Mouse (Mus musculus): ENCODE data around the gene Rnf103. TPM values are rescaled to one million over a fixed set of nuclear protein-coding genes. Genes with fewer than 3 reads are reported as not detected.

Rnf103 gene
- polyA plus RNA-seq, 1 experiment from 2014 or later = 29.7 TPM

GRCm38 (mm10) chr6:71537286-71537685 is 43.6 kb downstream of the Rnf103 start:
- Histone ChIP-seq H3K27ac (ENCODE audit: low read depth) (no peak overlapping the region), H3K9me3 (ENCODE audit: control insufficient read depth, low read length) (no peaks in the 10 kb centered on the region), H3K4me1 (replicated peaks; ENCODE audit: control insufficient read depth, insufficient read depth, low read length) (no peaks in the 10 kb centered on the region), H3K27me3 (replicated peaks; ENCODE audit: control insufficient read depth, insufficient read depth, low read length) (no peaks in the 10 kb centered on the region), H3K36me3 (ENCODE audit: control insufficient read depth, insufficient read depth, low read length) (no peaks in the 10 kb centered on the region), H3K4me3 (ENCODE audit: low read depth, low read length) (no peak overlapping the region), H3K9ac (ENCODE audit: low read length) (no peak overlapping the region), H3K4me2 (ENCODE audit: low read length) (no peak overlapping the region)
- DNase-seq (ENCODE audit: low spot score) (no peak), ATAC-seq (replicated peaks; ENCODE audit: low FRiP score, low TSS enrichment, low read depth) (no peak)

GRCm38 (mm10) chr6:71543686-71544499 is 50.2 kb downstream of the Rnf103 start, which contains the start of gene Chmp3:
Chmp3 (plus strand) TSS chr6:71543797.
- peak within 1 kb of the TSS; percentile 97 for H3K9ac ChIP-seq (ENCODE audit: low read length)
- peak; percentile 98 for ATAC-seq (replicated peaks; ENCODE audit: low FRiP score, low TSS enrichment, low read depth)

GRCm38 (mm10) chr6:71555507-71555951 is 61.8 kb downstream of the Rnf103 start:
- Histone ChIP-seq H3K9me3 (ENCODE audit: control insufficient read depth, low read length) (no peaks in the 10 kb centered on the region), H3K27ac (ENCODE audit: low read depth) (no peak overlapping the region), H3K4me1 (replicated peaks; ENCODE audit: control insufficient read depth, insufficient read depth, low read length) (no peaks in the 10 kb centered on the region), H3K4me3 (ENCODE audit: low read depth, low read length) (no peak overlapping the region), H3K9ac (ENCODE audit: low read length) (no peak overlapping the region), H3K36me3 (ENCODE audit: control insufficient read depth, insufficient read depth, low read length) (peaks cover 6% of the 10 kb centered on the region; the same call in 1 of the 2 replicates), H3K27me3 (replicated peaks; ENCODE audit: control insufficient read depth, insufficient read depth, low read length) (no peaks in the 10 kb centered on the region), H3K4me2 (ENCODE audit: low read length) (no peak overlapping the region)
- ATAC-seq (replicated peaks; ENCODE audit: low FRiP score, low TSS enrichment, low read depth) (no peak), DNase-seq (ENCODE audit: low spot score) (no peak)
- 87% methylated on average over 2 of the region's 2 CpGs for WGBS

More at GRCm38 (mm10) chr6:71543686-71544499, 50.2 kb downstream of the Rnf103 start, which contains the start of gene Chmp3:
- H3K4me2 ChIP-seq (ENCODE audit: low read length) = peak within 1 kb of the TSS; percentile 83
- H3K4me3 ChIP-seq (ENCODE audit: low read depth, low read length) = peak within 1 kb of the TSS; percentile 52
- peak within 1 kb of the TSS; percentile 100 for H3K27ac ChIP-seq (ENCODE audit: low read depth)
- peaks cover 3% of the 10 kb centered on the region; the same call in 1 of the 2 replicates for H3K36me3 ChIP-seq (ENCODE audit: control insufficient read depth, insufficient read depth, low read length)
- 0 out of 2 replicates have a peak, but pooled peaks cover 2% of the 10 kb centered on the region for H3K9me3 ChIP-seq (ENCODE audit: control insufficient read depth, low read length)
- peaks cover 3% of the 10 kb centered on the region; the same call in 1 of the 2 replicates for H3K4me1 ChIP-seq (replicated peaks; ENCODE audit: control insufficient read depth, insufficient read depth, low read length)
- DNase-seq (ENCODE audit: low spot score) = peak; percentile 95
- no peaks in the 10 kb centered on the region for H3K27me3 ChIP-seq (replicated peaks; ENCODE audit: control insufficient read depth, insufficient read depth, low read length)
- WGBS = under 1% methylated on average over 57 of the region's 59 CpGs

GRCm38 (mm10) chr6:71556826-71557225 is 63.1 kb downstream of the Rnf103 start:
- no peak overlapping the region for H3K27ac ChIP-seq (ENCODE audit: low read depth)
- H3K4me2 ChIP-seq (ENCODE audit: low read length) = no peak overlapping the region
- no peaks in the 10 kb centered on the region for H3K9me3 ChIP-seq (ENCODE audit: control insufficient read depth, low read length)
- no peaks in the 10 kb centered on the region for H3K4me1 ChIP-seq (replicated peaks; ENCODE audit: control insufficient read depth, insufficient read depth, low read length)
- no peak overlapping the region for H3K9ac ChIP-seq (ENCODE audit: low read length)
- peaks cover 13% of the 10 kb centered on the region for H3K36me3 ChIP-seq (ENCODE audit: control insufficient read depth, insufficient read depth, low read length)
- no peak for ATAC-seq (replicated peaks; ENCODE audit: low FRiP score, low TSS enrichment, low read depth)
- no peak overlapping the region for H3K4me3 ChIP-seq (ENCODE audit: low read depth, low read length)
- 87% methylated on average over 2 of the region's 2 CpGs for WGBS
- DNase-seq (ENCODE audit: low spot score) = no peak
- no peaks in the 10 kb centered on the region for H3K27me3 ChIP-seq (replicated peaks; ENCODE audit: control insufficient read depth, insufficient read depth, low read length)

Other genes with a start within 250 kb of the Rnf103 start
- 49.6 and 55.7 TPM in 2 replicates for gene Krcc1, start 222.2 kb upstream of the Rnf103 start, polyA plus RNA-seq (2014; fragmentation: Nextera tagmentation; extraction: Ambion mirVana)
- gene Smyd1, start 171.7 kb upstream of the Rnf103 start, polyA plus RNA-seq (2014; fragmentation: Nextera tagmentation; extraction: Ambion mirVana) = 0.56 and 0.78 TPM in 2 replicates
- gene Cd8b1, start 171.1 kb upstream of the Rnf103 start, polyA plus RNA-seq (2014; fragmentation: Nextera tagmentation; extraction: Ambion mirVana) = 0.16 TPM in 1 of 2 replicates, not detected in the other
- gene Cd8a, start 120.5 kb upstream of the Rnf103 start, polyA plus RNA-seq (2014; fragmentation: Nextera tagmentation; extraction: Ambion mirVana) = not detected in 2 replicates
- gene Rmnd5a, start 53.3 kb upstream of the Rnf103 start, polyA plus RNA-seq (2014; fragmentation: Nextera tagmentation; extraction: Ambion mirVana) = 9.0 and 10.0 TPM in 2 replicates
- gene Chmp3, start 49.9 kb downstream of the Rnf103 start, polyA plus RNA-seq (2014; fragmentation: Nextera tagmentation; extraction: Ambion mirVana) = 64.1 and 70.1 TPM in 2 replicates
- 43.2 and 43.5 TPM in 2 replicates for gene Kdm3a, start 139.1 kb downstream of the Rnf103 start, polyA plus RNA-seq (2014; fragmentation: Nextera tagmentation; extraction: Ambion mirVana)
- gene Reep1, start 213.7 kb downstream of the Rnf103 start, polyA plus RNA-seq (2014; fragmentation: Nextera tagmentation; extraction: Ambion mirVana) = 20.8 and 23.9 TPM in 2 replicates